ENCODE assay signal across 10 mouse cellular contexts in genomic region chr6:52170166-52170897, GRCm38 (mm10). TPM values are rescaled to one million over a fixed set of nuclear protein-coding genes. Genes with fewer than 3 reads are reported as not detected.
DNase-seq lines count a peak whose midpoint lies in the region; ATAC-seq and TF ChIP-seq lines count a peak whose summit lies in the region.
"Had no signal": no experiment of that assay in that cellular context is flagged by ENCODE, and none has a peak within 500 bp of the region (broad histone marks: within the 10 kb centered on the region; RNA-seq: fewer than 3 reads in every experiment).

No protein-coding gene starts in this region.

- H3K36me3 ChIP-seq in testis, adult 2 months (ENCODE audit: control insufficient read depth, insufficient read depth, low read length) = no peaks in the 10 kb centered on the region
- no peaks in the 10 kb centered on the region for H3K36me3 ChIP-seq in hindbrain, embryonic 14.5 days (replicated peaks; ENCODE audit: control insufficient read depth, insufficient read depth)
- peaks cover 5% of the 10 kb centered on the region; the same call in 1 of the 2 replicates for H3K36me3 ChIP-seq in limb, embryonic 15.5 days

- peak overlapping the region; percentile 47 for H3K4me3 ChIP-seq in testis, adult 2 months (ENCODE audit: control insufficient read depth, low read depth, low read length)
- H3K4me3 ChIP-seq in hindbrain, embryonic 14.5 days (replicated peaks; ENCODE audit: low read length) = peak overlapping the region; percentile 71
- no peak overlapping the region for H3K4me3 ChIP-seq in limb, embryonic 15.5 days

- peaks cover 24% of the 10 kb centered on the region for H3K4me1 ChIP-seq in testis, adult 2 months (ENCODE audit: control insufficient read depth, insufficient read depth, low read length)
- peaks cover 26% of the 10 kb centered on the region for H3K4me1 ChIP-seq in hindbrain, embryonic 14.5 days (replicated peaks; ENCODE audit: control insufficient read depth, insufficient read depth, low read length)
- peaks cover 36% of the 10 kb centered on the region for H3K4me1 ChIP-seq in limb, embryonic 15.5 days

- no peak overlapping the region for H3K27ac ChIP-seq in testis, adult 2 months (ENCODE audit: control insufficient read depth, insufficient read depth, low read depth, low read length)
- peak overlapping the region; percentile 100 for H3K27ac ChIP-seq in hindbrain, embryonic 14.5 days
- peak overlapping the region; percentile 47; the same call in 1 of the 2 replicates for H3K27ac ChIP-seq in limb, embryonic 15.5 days

- TF ChIP-seq POLR2A in testis, adult 2 months (IDR thresholded peaks at IDR 0.05; ENCODE audit: control insufficient read depth, low read depth, low read length) = peak; percentile 27; the same call in 1 of the 2 replicates

- H3K27me3 ChIP-seq in testis, adult 2 months (ENCODE audit: control insufficient read depth, insufficient read depth, low read length) = peaks cover 13% of the 10 kb centered on the region
- peaks cover 64% of the 10 kb centered on the region for H3K27me3 ChIP-seq in hindbrain, embryonic 14.5 days (ENCODE audit: control insufficient read depth, insufficient read depth, low read length)
- peaks cover 80% of the 10 kb centered on the region for H3K27me3 ChIP-seq in limb, embryonic 15.5 days

- no peaks in the 10 kb centered on the region for H3K9me3 ChIP-seq in hindbrain, embryonic 14.5 days (ENCODE audit: control insufficient read depth, low read length)
- H3K9me3 ChIP-seq in limb, embryonic 15.5 days = no peaks in the 10 kb centered on the region

- WGBS in hindbrain, embryonic 14.5 days = 2% methylated on average over 39 of the region's 40 CpGs
- WGBS in limb, embryonic 15.5 days = 61% methylated on average over 40 of the region's 40 CpGs

- no peak for TF ChIP-seq CTCF in testis, adult 2 months (IDR thresholded peaks at IDR 0.05; ENCODE audit: control insufficient read depth, insufficient read depth, insufficient replicate concordance, low read depth, low read length)

- H3K4me2 ChIP-seq in hindbrain, embryonic 14.5 days (replicated peaks) = peak overlapping the region; percentile 81
- no peak overlapping the region for H3K4me2 ChIP-seq in limb, embryonic 15.5 days

- no peak for DNase-seq in testis, postnatal 10 days (ENCODE audit: low spot score)
- DNase-seq in hindbrain, embryonic 14.5 days (ENCODE audit: low spot score) = no peak
- no peak for DNase-seq in natural killer cell, adult 2 months (ENCODE audit: low spot score in 2 of 2)

- peak overlapping the region; percentile 99 for H3K9ac ChIP-seq in hindbrain, embryonic 14.5 days
- no peak overlapping the region for H3K9ac ChIP-seq in limb, embryonic 15.5 days

- ATAC-seq in hindbrain, embryonic 14.5 days (ENCODE audit: low FRiP score) = 0 out of 2 replicates have a peak, but pooled peaks have one; percentile 6
- ATAC-seq in limb, embryonic 15.5 days (ENCODE audit: insufficient number of reproducible peaks, low FRiP score, low TSS enrichment, low read depth) = no peak
- ATAC-seq in megakaryocyte, adult 5-6 weeks (ENCODE audit: poor library complexity, severe bottlenecking) = no peak
- no peak for ATAC-seq in erythroblast, adult 5-6 weeks (replicated peaks; ENCODE audit: low FRiP score, poor library complexity, severe bottlenecking)
- ATAC-seq: midbrain, embryonic 16.5 days had no signal

RNA-seq across cellular contexts. Expression of gene Hoxa2, which starts 5.7 kb away (rescaled TPM):
- 0.07 and 0.08 TPM in 2 replicates for polyA plus RNA-seq in testis, adult 2 months (2012; rRNA removed)
- 27.6 and 35.1 TPM in 2 replicates for polyA plus RNA-seq in hindbrain, embryonic 14.5 days (2014; fragmentation: Nextera tagmentation; extraction: Ambion mirVana)
- 0.59 and 0.76 TPM in 2 replicates for polyA plus RNA-seq in limb, embryonic 15.5 days (2015; fragmentation: Nextera tagmentation; extraction: Ambion mirVana)
- total RNA-seq in megakaryocyte, adult 5-6 weeks (2015) = not detected in 2 replicates
- total RNA-seq in megakaryocyte, adult 5-6 weeks (2017) = not detected in 2 replicates
- total RNA-seq in erythroblast, adult 5-6 weeks (2015; ENCODE audit: low replicate concordance) = not detected in 2 replicates
- total RNA-seq in erythroblast, adult 5-6 weeks (2017; ENCODE audit: low replicate concordance) = not detected in 2 replicates
- total RNA-seq: common myeloid progenitor, adult 5-6 weeks had no signal

RNA-seq across cellular contexts. Expression of gene 5730596B20Rik, which starts 7.0 kb away (rescaled TPM):
- polyA plus RNA-seq in testis, adult 2 months (2012; rRNA removed) = not detected in 2 replicates
- 4.1 and 5.0 TPM in 2 replicates for polyA plus RNA-seq in hindbrain, embryonic 14.5 days (2014; fragmentation: Nextera tagmentation; extraction: Ambion mirVana)
- 0.10 and 0.26 TPM in 2 replicates for polyA plus RNA-seq in limb, embryonic 15.5 days (2015; fragmentation: Nextera tagmentation; extraction: Ambion mirVana)
- not detected in 2 replicates for total RNA-seq in megakaryocyte, adult 5-6 weeks (2015)
- not detected in 2 replicates for total RNA-seq in megakaryocyte, adult 5-6 weeks (2017)
- not detected in 2 replicates for total RNA-seq in erythroblast, adult 5-6 weeks (2015; ENCODE audit: low replicate concordance)
- total RNA-seq in erythroblast, adult 5-6 weeks (2017; ENCODE audit: low replicate concordance) = not detected in 2 replicates
- total RNA-seq: common myeloid progenitor, adult 5-6 weeks; hematopoietic stem cell, adult 5-6 weeks had no signal
- polyA plus RNA-seq: midbrain, embryonic 16.5 days had no signal

RNA-seq across cellular contexts. Expression of gene Hoxa1, which starts 12.2 kb away (rescaled TPM):
- polyA plus RNA-seq in testis, adult 2 months (2012; rRNA removed) = 0.07 and 0.14 TPM in 2 replicates
- polyA plus RNA-seq in hindbrain, embryonic 14.5 days (2014; fragmentation: Nextera tagmentation; extraction: Ambion mirVana) = 2.6 and 3.0 TPM in 2 replicates
- 0.52 and 0.68 TPM in 2 replicates for polyA plus RNA-seq in limb, embryonic 15.5 days (2015; fragmentation: Nextera tagmentation; extraction: Ambion mirVana)
- total RNA-seq in megakaryocyte, adult 5-6 weeks (2015) = 0.11 TPM in 1 of 2 replicates, not detected in the other
- total RNA-seq in megakaryocyte, adult 5-6 weeks (2017) = 0.37 TPM in 1 of 2 replicates, not detected in the other
- total RNA-seq in erythroblast, adult 5-6 weeks (2015; ENCODE audit: low replicate concordance) = not detected in 2 replicates
- not detected in 2 replicates for total RNA-seq in erythroblast, adult 5-6 weeks (2017; ENCODE audit: low replicate concordance)
- total RNA-seq: common myeloid progenitor, adult 5-6 weeks; hematopoietic stem cell, adult 5-6 weeks had no signal
- polyA plus RNA-seq: midbrain, embryonic 16.5 days had no signal

RNA-seq across cellular contexts. Expression of gene Hoxa4, which starts 21.2 kb away (rescaled TPM):
- 61.2 and 65.3 TPM in 2 replicates for polyA plus RNA-seq in testis, adult 2 months (2012; rRNA removed)
- polyA plus RNA-seq in hindbrain, embryonic 14.5 days (2014; fragmentation: Nextera tagmentation; extraction: Ambion mirVana) = 19.7 and 22.5 TPM in 2 replicates
- 0.52 and 0.63 TPM in 2 replicates for polyA plus RNA-seq in limb, embryonic 15.5 days (2015; fragmentation: Nextera tagmentation; extraction: Ambion mirVana)
- total RNA-seq in megakaryocyte, adult 5-6 weeks (2015) = 0.27 TPM in 1 of 2 replicates, not detected in the other
- 0.28 TPM in 1 of 2 replicates, not detected in the other for total RNA-seq in megakaryocyte, adult 5-6 weeks (2017)
- not detected in 2 replicates for total RNA-seq in erythroblast, adult 5-6 weeks (2015; ENCODE audit: low replicate concordance)
- 0.34 TPM in 1 of 2 replicates, not detected in the other for total RNA-seq in erythroblast, adult 5-6 weeks (2017; ENCODE audit: low replicate concordance)
- polyA plus RNA-seq: midbrain, embryonic 16.5 days had no signal

RNA-seq across cellular contexts. Expression of gene Hoxa5, which starts 34.1 kb away (rescaled TPM):
- 0.06 and 0.08 TPM in 2 replicates for polyA plus RNA-seq in testis, adult 2 months (2012; rRNA removed)
- polyA plus RNA-seq in hindbrain, embryonic 14.5 days (2014; fragmentation: Nextera tagmentation; extraction: Ambion mirVana) = 175 and 180 TPM in 2 replicates
- polyA plus RNA-seq in limb, embryonic 15.5 days (2015; fragmentation: Nextera tagmentation; extraction: Ambion mirVana) = 1.7 and 2.1 TPM in 2 replicates
- 0.09 and 0.13 TPM in 2 replicates for total RNA-seq in megakaryocyte, adult 5-6 weeks (2015)
- total RNA-seq in megakaryocyte, adult 5-6 weeks (2017) = 0.18 TPM in 1 of 2 replicates, not detected in the other
- not detected in 2 replicates for total RNA-seq in erythroblast, adult 5-6 weeks (2015; ENCODE audit: low replicate concordance)
- 0.17 and 0.56 TPM in 2 replicates for total RNA-seq in erythroblast, adult 5-6 weeks (2017; ENCODE audit: low replicate concordance)
- polyA plus RNA-seq: midbrain, embryonic 16.5 days had no signal

Comparison
In these comparisons a context has a peak if more than half of its experiments do, and no peak if none do; other contexts are left out.
1. RNA of gene Hoxa2, which starts 5.7 kb away (polyA plus RNA-seq): 27.6 to 35.1 TPM in hindbrain, embryonic 14.5 days; 0.59 to 0.76 TPM in limb, embryonic 15.5 days and 0.07 to 0.08 TPM in testis, adult 2 months; every median in the first group is over 10 times any median in the second.